Mouse (Mus musculus): ENCODE measurements around the gene Kif5c.

Kif5c gene

DNA sequence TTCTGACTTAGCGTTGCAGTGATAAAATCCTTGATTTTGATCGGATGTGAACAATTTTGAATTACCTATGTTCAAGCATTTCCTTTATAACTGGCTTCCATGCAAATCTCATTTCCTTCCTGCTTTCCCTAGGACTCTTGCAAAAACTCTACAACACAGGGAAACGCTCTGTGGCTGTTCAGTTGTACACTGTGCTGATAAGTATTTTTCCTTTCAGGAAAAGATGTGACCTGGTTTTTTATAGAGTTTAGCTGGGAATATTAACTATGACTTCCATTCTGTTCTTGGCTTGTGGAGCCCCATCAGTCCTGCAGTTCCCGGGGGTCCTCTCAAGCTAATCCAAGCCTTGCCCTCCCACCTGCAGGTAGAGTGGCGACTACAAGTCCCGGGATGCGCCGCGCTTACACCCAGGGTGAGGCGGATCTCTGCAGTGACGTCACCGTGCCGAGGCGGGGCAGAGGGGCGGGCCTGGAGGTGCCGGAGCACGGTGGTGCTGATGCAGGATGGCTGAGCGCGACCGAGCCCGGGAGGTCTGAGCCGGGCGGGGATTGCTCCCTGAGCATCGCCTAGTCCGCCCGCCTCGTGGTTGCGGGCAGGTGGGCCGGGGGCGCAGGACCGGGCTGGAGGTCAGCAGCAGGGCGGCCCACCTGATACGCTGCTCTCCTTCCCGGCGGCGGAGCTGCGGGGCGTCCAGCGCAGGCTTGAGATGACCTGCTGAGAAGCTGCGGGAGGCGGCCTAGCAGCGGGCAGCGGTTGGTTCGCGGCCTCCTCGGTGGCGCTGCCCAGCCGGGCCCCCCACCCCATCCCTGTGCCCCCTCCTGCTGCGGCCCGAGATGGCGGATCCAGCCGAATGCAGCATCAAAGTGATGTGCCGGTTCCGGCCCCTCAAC, at the start of gene Kif5c:
Gene Kif5c (plus strand): TSS at position 470 of the 890 bp plus-strand sequence.
- DNase-seq: peak; percentile 91

DNA sequence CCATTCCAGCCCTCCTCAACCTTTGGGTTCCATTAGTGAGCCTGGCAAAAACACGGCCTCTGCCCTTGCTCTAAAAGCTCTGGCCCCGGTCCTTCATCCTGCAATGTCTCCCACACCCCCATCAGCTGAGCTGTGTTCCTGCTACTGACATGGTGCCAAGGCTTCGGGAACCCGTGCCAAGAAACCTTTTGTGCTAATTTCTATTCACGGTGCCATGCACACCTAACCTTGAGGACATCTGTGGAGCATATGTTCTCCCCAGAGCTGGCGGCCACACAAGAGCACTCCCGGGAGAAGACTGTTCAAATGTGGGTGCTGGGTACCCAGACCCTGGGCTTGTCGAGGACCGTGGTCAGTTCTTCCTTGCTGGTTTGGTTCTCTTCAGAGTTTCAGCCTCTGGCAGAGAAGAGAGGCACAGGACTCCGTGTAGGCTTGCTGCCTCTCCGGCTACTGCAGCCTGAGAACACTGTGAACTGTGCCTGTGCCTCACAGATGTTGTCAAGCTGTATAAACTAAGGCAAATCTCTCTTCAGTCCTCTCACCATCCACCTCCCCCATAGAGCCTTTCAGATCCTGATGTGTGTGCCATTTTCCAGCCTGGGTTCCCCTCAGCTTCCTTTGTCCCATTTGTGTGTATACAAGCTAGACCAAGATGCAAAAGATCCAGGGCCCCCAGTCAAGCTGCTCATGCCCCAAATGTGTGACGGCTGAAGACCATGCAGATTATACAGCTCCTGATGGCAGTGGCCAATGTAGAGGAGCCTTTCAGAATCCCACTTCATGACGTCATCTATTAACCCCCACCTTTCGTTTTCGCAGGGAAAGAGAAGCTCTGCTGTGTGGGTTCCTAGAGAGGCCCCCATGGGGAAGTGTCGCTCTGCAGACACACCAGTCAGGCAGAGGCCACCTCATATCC, 49.0 kb upstream of the Kif5c start:
- DNase-seq: peak; percentile 29 to 36

DNA sequence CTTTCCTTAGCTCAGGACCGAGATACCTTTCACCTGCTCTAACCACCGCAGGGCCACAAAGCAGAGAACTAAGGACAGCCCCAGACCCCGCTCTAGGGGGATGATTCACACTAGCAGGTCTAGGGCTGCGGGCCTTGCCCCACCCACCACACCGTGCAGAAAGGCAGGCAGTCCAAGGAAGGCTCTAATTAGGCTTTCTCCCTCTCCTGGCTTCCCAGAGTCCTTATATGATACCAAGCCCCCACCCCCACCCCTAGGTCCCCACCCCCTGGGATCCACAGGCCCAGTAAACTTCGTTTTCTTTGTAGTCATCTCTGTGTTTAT, 48.4 kb upstream of the Kif5c start:
- DNase-seq: no peak

DNA sequence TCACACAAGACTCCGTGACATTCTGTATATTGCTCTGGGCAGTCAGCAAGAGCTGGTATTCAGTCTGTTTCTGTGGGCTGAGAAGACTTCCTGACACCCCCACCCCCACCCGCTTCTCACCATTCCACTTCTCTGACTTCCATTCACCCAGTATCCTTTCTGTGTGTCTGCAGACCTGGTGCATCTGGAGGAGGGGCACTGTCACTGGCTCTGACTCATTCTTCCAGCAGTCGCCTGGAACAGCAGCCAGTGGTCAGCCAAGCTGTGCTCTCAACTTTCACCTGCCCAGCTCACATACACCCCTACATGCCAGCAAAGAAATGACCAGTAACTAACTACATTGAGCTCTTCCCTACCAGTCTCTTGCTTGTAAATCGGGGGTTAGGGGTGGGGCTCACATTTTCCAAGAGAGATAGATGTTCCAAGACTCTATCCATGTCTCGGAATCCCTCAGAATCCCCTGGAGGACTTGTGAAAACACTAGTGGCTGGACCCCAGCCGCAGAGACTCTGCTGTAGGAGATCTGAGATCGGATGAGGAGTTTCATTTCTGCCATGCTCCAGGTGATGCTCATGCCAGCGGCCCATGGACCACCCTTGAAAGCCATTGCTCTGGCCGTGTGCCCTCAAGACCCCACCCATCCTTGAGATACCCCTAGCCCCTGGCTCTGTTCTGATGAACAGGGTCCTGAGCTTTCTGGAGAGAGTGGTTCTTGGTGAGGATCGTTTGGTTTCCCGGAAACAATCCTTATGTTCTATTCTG, 47.8 kb upstream of the Kif5c start:
- peak; percentile 28 to 52 for DNase-seq

DNA sequence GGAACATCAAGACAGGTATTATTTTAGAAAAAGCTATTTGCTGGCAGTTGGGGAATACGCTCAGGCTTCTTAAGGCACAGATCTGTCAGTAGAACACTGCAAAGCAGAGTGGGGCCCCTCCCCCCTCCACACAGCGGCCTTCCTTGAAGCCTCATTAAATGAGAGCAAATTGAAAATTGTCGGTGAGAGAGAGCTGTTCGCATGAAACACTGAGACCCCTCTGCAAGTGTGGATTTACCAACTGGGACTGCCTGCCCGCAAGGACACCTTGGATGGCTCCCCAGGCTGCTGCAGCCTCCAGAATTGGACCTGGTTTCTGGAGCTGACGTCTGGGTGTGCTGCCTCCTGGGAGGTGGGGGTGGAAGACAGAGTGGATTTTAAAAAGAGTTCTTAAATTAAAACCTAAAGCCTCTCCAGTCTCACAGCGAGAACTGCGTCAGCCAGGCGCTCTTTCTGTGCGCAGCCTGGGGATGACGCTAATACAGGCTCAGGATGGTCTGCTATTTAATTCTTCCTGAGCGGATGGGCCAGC, 46.9 kb upstream of the Kif5c start:
- peak; percentile 48 to 56 for DNase-seq

DNA sequence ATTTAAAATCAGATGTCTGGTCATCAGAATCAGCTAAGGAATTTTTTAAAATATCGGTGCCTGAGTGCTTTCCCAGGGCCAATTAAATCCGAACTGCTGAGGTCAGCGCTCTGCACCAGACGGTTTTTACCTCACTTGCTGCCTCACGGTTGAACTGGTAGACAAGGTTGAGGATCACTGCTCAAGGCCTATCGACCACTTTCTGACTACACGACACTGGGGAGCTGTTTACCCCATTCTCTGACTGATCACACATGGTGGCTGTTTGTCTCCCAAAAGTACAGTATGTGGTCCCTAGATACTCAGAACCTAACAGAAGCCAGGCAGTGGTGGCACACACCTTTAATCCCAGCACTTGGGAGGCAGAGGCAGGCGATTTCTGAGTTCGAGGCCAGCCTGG, 46.4 kb upstream of the Kif5c start:
- no peak for DNase-seq

DNA sequence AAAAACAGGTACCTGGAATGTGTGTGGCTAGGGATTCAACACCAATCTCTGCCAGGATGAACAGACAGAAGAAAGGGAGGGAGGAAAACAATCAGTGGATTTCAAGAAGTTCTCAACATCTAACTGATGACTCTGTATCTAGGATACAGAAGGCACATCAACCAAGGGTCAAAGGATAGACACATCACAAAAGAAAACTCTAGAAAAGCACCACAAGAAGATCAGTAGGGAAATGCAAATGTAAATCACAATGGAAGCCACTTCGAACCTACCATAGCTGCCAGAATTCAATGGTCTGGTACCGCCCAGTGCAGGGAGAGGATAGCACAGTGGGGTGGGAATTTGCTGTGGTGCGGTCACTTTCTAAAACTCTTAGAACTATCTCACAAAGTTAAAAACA, 45.8 kb upstream of the Kif5c start:
- DNase-seq: no peak

DNA sequence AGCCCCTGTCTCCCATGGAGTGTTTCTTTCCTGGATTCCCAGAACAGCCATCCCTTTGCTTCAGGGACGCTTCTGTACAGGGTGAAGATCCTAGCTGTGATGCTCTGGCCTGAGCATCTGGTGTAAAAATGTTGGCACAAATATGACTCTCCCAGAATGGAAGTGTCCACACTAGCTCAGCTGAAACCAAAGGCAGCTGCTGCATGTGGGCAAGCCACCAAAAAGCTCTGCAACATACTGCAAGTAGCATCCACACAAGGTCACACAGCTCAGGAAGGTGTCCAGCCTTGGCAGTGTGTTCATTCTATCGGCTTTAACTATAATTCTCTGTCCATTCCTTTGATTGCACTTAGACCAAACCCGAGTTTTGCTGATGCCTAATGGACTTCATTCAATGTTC, 38.5 kb upstream of the Kif5c start:
- DNase-seq: no peak

DNA sequence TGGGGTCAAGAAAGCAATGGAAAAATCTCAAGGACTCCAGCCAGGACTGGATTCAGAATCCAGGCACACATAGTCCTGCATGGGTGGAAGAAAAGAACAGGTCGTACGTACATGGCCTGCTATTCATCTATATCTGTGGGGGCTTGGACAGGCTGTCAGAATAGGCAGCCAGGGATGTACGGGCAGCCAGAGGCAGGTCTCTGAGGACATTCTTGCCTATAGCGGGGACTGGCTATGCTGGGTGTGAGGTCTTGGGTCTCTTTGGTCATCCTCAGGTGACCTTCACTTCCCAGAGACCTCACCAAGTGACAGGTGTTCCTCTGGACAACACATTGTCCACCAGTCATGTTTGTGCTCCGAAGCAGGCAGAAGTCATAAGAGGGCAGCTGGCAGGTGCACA, 36.6 kb upstream of the Kif5c start:
- DNase-seq: no peak

DNA sequence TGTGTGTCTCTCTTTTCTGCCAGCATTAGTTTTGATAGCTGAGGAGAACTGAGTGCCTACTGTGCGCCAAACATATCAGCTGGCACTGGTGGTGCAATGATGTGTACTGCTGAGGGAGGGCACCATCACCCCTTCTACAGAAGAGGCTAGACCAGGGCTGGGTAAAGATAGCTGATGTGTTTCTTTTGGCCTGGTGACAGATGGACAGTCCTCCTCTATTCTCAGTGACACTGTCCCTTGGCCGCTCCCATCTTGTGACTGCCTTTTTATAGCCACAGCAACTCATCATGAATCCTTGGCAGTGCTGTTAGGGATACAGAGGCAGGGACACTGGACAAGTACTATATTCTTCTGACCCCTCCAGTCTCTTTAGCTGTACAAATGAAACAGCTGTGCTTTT, 35.8 kb upstream of the Kif5c start:
- no peak for DNase-seq

DNA sequence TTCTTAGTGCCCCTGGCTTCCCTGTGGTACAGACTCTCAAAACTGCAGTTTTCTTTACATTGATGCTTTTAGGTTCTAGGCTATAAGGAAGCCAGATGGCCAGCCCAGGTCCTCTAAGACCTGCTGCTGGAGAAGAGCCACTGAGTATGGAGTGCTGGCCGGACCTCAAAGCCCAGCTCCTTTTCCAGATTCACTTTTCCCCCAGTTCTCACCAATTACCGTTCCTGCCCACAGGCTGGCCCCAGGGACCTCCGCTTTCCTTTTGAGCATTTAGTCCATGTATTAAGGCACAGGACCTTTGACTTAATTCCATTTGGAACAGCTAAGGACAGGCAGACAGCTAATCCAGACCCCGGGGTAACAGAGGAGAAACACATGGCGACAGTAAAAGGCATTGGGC, 28.6 kb upstream of the Kif5c start:
- no peak for DNase-seq

DNA sequence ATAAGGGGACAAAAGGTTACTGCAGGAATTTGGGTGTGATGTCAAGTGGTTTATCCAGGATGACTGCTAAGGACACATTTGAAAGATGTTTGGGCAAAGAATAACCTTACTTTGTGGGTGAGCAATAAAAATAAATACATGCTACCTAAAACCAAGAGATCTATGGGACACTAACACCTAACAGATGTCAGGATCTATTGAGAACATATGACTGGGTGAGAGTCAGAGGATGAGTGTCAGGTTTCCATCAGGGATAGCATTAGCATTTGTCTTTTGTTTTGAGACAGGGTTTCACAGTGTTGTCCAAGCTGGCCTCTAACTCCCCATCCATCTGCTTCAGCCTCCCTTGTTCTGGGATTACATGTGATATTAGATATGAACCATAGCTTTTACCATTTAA, 26.2 kb upstream of the Kif5c start:
- no peak for DNase-seq

DNA sequence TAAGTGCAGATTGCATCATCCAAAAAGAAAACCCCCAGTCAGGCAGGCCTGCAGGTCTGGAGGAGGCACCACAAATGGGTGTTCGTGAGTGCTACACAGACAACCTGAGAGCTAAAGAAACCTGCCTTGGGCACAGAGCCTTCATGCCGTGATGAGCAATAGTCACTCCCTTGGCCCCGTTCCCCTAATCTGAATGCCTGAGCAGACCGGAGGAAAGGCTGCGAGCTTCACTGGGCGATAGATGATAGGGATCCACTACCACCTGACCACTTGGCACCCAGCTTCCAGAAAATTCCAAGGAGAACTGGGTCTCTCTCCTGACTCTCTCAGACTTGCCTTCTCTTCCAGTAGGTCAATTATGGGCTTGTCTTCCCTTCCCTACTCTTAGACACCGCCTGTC, 24.2 kb upstream of the Kif5c start:
- no peak for DNase-seq

DNA sequence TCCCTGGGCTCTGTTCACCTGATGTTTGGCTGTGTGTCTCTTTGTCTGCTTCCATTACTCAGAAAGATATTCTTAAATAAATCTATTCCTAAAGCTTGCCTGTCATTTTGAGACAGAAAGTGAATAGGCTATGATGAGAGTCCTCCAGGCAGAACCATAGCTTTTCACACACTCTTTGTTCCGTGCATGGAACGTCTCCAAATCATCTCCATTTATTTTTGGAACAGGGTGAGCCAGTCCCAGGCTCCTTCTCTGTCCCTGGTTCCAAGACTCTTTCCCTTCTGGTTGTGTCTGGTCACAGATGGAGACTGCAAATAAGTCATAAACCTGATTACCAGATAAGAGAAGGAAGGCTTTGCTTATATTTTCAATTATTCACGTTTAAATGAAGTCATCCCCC, 22.8 kb upstream of the Kif5c start:
- DNase-seq: no peak

DNA sequence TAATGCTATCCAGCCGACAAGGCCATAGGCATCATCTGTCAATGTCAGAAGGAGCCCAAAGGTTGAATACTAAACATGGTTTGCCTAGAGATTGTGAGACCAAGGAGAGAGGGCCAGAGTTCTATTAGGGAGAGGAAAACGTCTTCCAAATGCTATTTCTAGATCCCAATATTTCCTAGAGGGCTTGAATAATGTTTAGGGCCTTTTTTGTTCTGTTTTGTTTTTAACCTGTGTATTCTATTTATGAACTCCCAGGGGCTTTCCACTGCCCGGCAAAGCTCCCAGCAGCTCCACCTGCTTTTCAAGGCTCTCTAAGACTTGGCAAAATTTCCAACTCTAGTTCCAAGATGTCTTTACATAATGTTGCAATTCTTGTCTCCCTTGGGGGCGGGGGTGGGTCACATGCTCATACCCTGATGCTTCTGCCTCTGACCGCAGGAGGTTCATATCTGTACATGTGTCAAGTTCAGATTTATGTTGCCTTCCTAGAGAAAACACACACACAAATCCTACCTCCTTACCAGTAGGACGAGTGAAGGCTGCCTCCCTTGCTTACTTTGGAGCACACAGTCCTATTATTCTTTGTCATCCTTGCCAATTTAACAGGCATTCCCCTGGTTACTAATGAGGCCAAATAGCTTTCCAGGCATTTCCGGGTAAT, 18.9 kb upstream of the Kif5c start:
- no peak for DNase-seq

DNA sequence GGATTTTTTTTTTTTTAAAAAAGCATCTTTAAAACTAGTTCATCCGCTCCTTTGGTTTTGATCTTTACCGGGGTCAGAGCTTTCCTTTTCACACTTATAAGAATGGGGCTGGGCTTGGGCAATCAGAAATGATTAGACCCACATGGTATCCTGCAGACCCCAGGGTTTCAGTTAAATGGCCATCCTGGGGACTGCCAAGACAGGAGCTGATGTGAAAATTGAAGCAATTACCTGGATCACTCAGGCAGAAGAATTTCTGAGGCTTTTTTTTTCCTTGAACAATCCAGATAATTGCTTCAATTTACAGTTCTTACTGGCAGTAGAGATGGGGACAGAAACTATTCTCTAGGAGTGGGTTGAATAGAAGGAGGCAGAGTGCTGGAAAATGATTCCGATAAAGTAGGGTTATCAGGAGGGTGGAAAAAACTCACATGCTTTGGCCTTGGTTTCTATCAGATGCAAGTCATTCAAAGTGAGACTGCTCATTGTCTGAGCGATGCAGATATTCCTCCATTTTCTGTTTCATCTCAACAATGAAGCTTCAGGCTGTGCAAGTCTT, 16.2 kb upstream of the Kif5c start:
- DNase-seq: no peak

DNA sequence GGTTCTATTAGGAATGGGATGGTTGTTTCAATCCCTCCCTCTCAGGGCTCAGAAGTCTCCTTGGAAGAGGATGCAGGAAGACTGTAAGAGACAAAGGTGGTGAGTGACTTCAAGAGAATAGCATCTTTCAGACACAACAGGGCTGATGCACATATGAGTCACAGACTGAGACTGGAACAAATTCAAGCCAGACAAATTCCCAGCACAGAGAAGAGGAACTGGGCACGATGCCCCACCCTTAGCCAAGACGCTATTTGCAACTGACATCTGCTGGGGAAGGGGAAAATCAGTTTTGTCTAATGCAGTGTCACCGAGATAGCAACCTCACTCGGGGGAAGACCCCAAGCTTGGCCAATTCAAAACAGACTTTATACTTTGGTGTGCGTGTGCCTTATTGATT, 9.5 kb upstream of the Kif5c start:
- no peak for DNase-seq

DNA sequence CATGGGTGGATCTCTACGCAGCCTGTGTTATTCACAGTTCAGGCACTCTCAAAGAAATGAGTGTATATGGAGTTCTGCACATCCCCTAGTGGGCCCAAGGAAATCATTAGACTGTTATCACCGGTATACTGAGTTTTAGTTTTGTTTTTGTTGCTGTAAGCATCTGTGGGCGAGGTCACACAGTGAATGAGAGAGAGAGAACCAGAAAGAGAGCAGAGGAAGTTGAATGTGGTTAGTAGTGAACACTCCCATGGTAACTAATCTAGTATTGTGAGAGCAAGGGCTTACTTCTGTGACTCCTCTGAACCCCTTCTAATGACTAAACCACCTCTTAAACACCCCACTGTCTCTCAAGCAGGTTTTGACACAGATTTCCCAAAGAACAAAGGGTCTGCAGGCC, 2.3 kb upstream of the Kif5c start:
- no peak for DNase-seq

DNA sequence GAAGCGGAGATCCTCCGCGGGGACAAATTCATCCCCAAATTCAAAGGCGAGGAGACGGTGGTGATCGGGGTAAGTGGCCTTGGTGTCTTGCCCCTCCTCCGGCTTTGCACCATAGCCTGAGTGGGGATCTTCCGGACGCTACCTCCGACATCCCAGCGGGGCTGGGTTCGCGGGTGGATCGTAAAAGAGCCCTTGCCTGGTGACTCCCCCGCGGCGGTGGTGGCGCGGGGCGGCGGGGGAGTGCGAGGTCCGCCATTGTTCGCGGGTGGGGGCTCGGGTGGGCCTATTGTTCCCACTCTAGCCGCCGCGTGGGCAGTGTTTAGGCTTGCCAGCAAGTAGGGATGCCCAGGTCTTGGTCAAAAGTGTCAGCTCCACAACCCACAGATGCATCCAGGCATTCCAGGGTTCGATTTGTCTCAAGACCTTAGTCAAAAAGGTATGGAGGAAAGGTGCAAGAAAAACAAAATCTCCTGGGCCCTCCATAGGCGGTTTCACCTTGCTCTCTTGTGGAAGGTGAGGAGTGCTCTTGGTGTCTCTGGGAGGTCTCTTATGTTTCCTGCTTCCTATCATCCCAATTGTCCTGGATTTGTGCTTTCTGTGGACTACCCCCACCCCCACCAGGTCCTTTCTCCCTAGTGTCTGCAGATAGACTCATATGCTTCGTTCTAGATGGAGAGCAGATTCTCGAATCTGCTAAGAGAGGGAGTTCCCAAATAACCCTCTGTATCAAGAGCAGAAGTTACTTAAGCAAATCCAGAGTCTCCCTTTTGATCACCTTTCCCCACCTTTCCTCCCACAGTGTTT, 823 bp downstream of the Kif5c start:
- peak in 1 of 2 experiments; percentile 21 for DNase-seq

DNA sequence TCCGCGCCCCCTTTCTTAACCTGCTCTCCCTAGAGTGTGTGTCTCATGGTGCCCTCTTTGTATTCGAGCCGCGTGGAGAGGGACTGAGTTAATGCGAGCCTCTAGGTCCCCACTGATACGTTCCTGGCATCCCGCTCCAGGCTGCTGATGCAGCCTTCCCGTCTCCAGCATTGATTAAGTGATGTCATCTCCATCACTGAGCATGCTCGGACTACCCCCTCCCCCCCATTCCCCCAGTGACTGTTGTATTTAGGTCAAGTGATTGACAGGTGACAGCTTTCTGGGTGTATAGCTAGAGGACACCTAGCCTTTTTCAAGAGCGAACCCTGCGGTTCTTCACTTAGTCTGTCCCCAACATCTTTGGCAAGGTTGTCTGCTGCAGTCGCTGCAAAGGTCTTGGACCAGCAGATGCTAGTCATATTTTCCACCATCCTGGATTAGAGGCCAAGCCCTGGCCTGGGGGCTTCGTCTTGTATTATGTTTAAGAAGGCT, 1.6 kb downstream of the Kif5c start:
- no peak for DNase-seq

DNA sequence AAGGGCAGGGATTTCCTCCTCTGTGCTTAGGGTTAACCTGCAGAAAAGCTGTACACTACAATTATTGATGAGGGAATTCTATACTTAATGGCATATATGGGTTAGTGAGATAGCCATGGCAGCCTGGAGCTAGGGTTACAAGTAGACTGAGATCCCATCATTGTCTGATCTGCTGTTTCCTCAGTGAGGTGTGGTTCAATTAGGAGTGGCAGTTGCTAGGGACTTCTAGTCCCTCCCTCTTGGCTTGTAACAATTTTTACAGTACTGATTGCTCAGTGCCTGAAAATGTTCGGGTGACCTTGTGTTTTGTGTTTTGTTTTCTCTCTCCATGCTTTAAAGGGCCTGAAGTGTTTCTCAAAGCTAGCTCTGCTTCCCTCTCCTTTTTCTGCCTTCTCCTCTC, 2.1 kb downstream of the Kif5c start:
- DNase-seq: no peak
